Mouse (Mus musculus) forebrain, embryonic 12.5 days (tissue): ENCODE measurements around the gene Chst1. TPM values are rescaled to one million over a fixed set of nuclear protein-coding genes. Genes with fewer than 3 reads are reported as not detected.

ENCODE experiments used
- ATAC-seq: fragments of 200-750 bp; cut with Nextera tagmentation; 2 replicates; pipeline ENCODE4 v1.8.0; 2017; ENCODE audit warnings: moderate TSS enrichment; ENCODE audit not compliant: low FRiP score
- H3K27ac ChIP-seq: fragments of 300-500 bp; sonication (generic); 2 replicates; pipeline ENCODE4 v1.5.1; 2016; ENCODE audit warnings: mild to moderate bottlenecking
- H3K27me3 ChIP-seq: fragments of 300-500 bp; sonication (generic); 2 replicates; pipeline ENCODE4 v1.6.1; 2016; ENCODE audit warnings: mild to moderate bottlenecking
- H3K36me3 ChIP-seq: fragments of 300-500 bp; sonication (generic); replicated peaks from 2 replicates; pipeline ENCODE4 v1.6.1; 2016; ENCODE audit warnings: mild to moderate bottlenecking
- H3K4me1 ChIP-seq: fragments of 300-500 bp; sonication (generic); 2 replicates; pipeline ENCODE4 v1.6.1; 2016
- H3K4me2 ChIP-seq: fragments of 300-500 bp; sonication (generic); 2 replicates; pipeline ENCODE4 v1.6.1; 2016; ENCODE audit warnings: mild to moderate bottlenecking, moderate library complexity
- H3K4me3 ChIP-seq: fragments of 300-500 bp; sonication (generic); replicated peaks from 2 replicates; pipeline ENCODE4 v1.5.1; 2016; ENCODE audit warnings: mild to moderate bottlenecking
- H3K9ac ChIP-seq: fragments of 300-500 bp; sonication (generic); 2 replicates; pipeline ENCODE4 v1.6.1; 2016; ENCODE audit warnings: mild to moderate bottlenecking
- H3K9me3 ChIP-seq: fragments of 300-500 bp; sonication (generic); 2 replicates; pipeline ENCODE4 v1.6.1; 2016
- WGBS: fragments of 180-500 bp; shearing (Covaris S2); methylation state at CpG from one replicate; pipeline ENCODE4 v1.1.7; 2016; 5-methylcytosine and 5-hydroxymethylcytosine counted together
- microRNA-seq: library from miRNA; unstranded; fragments of <30 nt; microRNA quantifications from one replicate; pipeline ENCODE4, GENCODE M21; 2017
- polyA plus RNA-seq: library from polyadenylated mRNA; unstranded; fragments of >200 nt; fragmentation: Nextera tagmentation; extraction: Ambion mirVana; gene quantifications from 2 replicates; pipeline ENCODE4 v1.2.1, GENCODE M21; 2016

The Chst1 gene
- polyA plus RNA-seq, 1 experiment from 2014 or later, result 12.1 TPM

DNA sequence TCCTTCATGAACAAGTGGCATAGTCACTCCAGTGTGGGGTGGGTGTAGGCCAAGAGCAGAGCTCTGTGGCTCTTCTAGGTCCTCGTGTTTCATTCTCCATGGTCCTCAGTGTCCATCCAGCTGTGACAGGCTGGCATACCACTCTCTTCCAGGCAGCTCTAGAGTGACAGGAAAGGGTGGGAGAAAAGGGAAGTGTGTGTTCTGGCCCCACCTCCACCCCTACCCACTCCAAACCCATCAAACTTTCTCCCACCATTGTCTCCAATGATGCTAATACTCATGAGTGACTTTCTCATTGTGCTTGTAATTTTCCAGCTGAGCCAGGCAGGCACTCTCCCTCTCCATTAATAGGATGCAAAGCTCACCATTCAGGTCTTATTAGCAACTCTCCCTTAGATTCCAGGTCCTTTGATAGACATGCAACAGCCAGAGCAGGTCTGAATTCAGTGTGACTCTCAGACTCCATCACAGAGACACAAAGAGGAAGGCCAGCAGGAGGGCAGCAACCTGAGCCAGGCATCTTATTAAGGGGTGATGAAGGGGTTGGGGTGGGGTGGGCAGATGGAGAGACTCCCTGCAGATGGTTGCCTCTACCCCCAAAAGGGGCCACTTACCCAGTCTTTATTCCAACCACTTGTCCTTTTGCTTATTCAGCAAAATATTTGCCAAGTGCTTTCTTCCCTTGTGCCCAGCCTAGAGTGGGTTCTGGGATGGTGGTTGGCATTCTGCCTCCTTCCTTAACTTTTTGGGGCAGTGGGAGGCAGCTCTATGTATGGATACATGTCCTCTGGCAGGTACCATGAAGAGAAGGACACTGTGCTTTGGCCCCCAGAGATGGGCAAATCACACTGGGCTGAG, 59.0 kb downstream of the Chst1 start:
- H3K9ac ChIP-seq, result no peak overlapping the region
- no peaks in the 10 kb centered on the region for H3K9me3 ChIP-seq
- no peaks in the 10 kb centered on the region for H3K27me3 ChIP-seq
- no peak overlapping the region for H3K27ac ChIP-seq
- no peak overlapping the region for H3K4me2 ChIP-seq
- H3K4me3 ChIP-seq, result no peak overlapping the region
- no peak for ATAC-seq
- peaks cover 13% of the 10 kb centered on the region for H3K4me1 ChIP-seq
- 47% methylated on average over 1 of the region's 1 CpGs for WGBS
- H3K36me3 ChIP-seq, result no peaks in the 10 kb centered on the region

DNA sequence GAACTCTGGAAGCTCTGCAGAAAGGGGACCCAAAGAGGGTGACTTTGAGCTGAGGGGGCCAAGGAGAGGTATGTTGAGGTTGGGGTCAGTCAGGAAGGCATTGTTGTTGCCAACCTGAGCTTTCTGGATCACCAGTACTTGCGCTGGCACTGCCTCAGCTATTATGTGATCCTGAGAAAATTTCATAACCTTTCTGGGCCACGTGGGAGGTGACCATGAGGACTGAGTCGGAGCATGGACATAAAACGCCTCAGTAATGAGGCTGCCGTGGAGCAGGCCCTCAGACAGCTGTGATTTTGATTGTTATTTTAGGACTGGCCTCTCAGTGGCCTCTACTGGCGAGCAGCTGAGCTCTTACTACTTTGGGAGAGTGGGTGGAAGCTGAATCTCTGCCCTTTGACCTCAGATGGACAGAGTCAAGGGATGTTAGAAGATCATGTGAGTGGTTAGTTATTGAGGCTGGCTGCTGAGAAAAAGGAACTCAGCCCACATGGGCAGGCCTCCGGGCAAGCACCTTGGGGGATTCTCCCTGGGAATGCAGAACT, 60.1 kb downstream of the Chst1 start:
- no peak overlapping the region for H3K4me2 ChIP-seq
- H3K36me3 ChIP-seq, result no peaks in the 10 kb centered on the region
- H3K4me3 ChIP-seq, result no peak overlapping the region
- no peak overlapping the region for H3K27ac ChIP-seq
- no peak for ATAC-seq
- WGBS, result 80% methylated on average over 7 of the region's 7 CpGs
- H3K9ac ChIP-seq, result no peak overlapping the region
- H3K4me1 ChIP-seq, result peaks cover 24% of the 10 kb centered on the region
- H3K9me3 ChIP-seq, result no peaks in the 10 kb centered on the region
- no peaks in the 10 kb centered on the region for H3K27me3 ChIP-seq

DNA sequence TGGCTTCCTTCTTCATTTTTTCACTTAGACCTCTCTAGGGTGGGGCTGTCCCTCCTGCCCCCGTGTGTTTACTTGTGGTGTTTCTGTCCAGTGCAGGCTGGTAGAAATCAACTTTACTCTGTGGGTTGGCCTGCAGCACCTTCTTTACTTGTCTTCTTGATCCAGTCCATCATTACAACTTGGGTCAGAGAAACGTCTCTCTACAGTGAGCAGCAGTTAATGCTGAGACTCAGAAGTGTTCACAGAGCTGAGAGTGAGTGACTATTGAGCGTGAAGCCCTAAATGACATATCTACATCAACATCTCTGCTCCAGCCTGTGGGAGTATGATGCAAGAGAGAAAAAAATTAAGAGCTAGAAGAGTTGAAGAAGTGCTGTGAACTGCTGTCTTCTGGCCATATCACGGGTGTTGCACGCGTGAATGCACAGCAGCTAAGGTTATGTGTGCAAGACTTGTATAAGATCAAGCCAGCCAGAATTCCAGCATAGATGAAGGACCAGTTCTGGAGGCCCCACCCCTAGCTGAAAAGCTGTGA, 63.1 kb downstream of the Chst1 start:
- Histone ChIP-seq H3K36me3 (no peaks in the 10 kb centered on the region), H3K9ac (no peak overlapping the region), H3K9me3 (no peaks in the 10 kb centered on the region), H3K4me2 (no peak overlapping the region), H3K27me3 (0 out of 2 replicates have a peak, but pooled peaks cover 4% of the 10 kb centered on the region), H3K4me3 (no peak overlapping the region), H3K27ac (no peak overlapping the region), H3K4me1 (peaks cover 26% of the 10 kb centered on the region)
- 89% methylated on average over 6 of the region's 6 CpGs for WGBS
- no peak for ATAC-seq

Small RNAs within 50 kb of the gene (microRNA-seq; reads per million reads assigned to microRNA genes)
- gene Mir7221, result not detected
- gene Mir7222, result not detected

Other genes with a start within 250 kb of the Chst1 start
- gene Pex16, start 225.0 kb upstream of the Chst1 start, polyA plus RNA-seq, result 22.8 and 24.2 TPM in 2 replicates
- gene Large2, start 224.8 kb upstream of the Chst1 start, polyA plus RNA-seq, result 5.3 and 5.5 TPM in 2 replicates
- gene 1700029I15Rik, start 217.2 kb upstream of the Chst1 start, polyA plus RNA-seq, result 5.6 and 6.8 TPM in 2 replicates
- gene Mapk8ip1, start 198.4 kb upstream of the Chst1 start, polyA plus RNA-seq, result 83.2 and 83.5 TPM in 2 replicates
- gene Cry2, start 165.7 kb upstream of the Chst1 start, polyA plus RNA-seq, result 29.1 and 31.2 TPM in 2 replicates
- gene Slc35c1, start 139.2 kb upstream of the Chst1 start, polyA plus RNA-seq, result 9.5 and 10.0 TPM in 2 replicates